Mouse (Mus musculus) spleen, postnatal 4 days (tissue): Measurements from ENCODE around the gene Arid1b.

Source experiments
- DNase-seq, 2 experiments: peaks; one replicate each; pipeline ENCODE4 v3.0.0; 2022; ENCODE audit warnings: low spot score in 2 of 2

Arid1b gene

DNA sequence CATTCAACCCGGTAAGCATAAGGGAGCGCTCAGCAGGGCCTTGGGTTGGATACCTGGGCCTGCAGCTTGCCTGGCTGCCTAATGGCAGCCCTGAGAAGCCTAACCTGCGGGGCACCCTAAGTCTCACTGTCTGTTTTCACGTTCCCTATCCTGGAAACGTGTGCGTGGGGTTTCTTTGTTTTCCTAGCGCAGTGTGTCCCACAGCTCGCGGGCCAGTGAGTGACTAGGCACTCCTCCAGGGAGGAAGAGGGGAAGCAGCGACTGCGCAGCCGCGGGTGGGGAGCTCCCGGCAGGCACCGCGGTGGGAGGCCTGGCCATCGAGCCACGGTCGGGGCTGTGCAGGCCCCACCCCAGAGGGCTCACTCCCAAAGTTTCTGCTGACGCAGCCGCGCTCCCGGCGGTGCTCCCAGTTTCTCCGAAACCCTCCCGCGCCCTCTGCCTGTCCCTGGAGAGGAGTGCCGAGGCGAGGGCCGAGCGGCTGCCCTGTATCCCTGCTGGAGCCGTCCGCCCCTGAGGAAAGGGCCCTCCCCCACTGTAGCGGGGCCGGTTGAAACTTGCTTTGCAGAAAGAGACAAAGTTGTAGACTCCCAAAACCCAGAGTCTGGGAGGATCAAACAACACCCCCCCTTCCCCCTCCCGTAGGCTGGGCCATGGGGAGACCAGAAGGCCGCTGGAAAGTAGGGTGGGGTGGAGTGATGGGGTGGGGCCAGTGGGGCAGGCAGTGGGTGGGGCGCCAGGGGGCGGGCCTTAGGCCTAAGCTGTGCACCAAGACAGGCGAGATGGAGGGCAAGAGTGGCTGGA, 195.6 kb downstream of the Arid1b start:
- DNase-seq, result peak; percentile 94 to 97

DNA sequence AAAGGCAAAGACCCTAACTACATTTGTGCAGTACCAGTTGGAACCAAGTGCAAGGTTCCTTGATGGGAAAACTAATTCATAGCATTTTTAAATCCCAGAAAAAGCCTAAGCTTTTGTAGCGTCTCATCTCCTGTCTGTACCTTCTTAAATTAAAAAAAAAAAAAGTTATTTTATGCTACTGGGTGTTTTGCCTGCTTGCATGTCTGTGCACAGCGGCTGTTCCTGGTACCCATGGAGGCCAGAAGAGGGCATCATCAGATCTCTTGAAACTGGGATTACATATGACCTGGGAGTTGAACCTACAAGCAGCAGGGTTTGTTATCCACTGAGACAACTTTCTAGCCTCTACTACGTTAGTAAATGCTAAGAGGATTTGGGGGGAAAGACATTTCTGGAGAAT, 196.2 kb downstream of the Arid1b start:
- no peak for DNase-seq

DNA sequence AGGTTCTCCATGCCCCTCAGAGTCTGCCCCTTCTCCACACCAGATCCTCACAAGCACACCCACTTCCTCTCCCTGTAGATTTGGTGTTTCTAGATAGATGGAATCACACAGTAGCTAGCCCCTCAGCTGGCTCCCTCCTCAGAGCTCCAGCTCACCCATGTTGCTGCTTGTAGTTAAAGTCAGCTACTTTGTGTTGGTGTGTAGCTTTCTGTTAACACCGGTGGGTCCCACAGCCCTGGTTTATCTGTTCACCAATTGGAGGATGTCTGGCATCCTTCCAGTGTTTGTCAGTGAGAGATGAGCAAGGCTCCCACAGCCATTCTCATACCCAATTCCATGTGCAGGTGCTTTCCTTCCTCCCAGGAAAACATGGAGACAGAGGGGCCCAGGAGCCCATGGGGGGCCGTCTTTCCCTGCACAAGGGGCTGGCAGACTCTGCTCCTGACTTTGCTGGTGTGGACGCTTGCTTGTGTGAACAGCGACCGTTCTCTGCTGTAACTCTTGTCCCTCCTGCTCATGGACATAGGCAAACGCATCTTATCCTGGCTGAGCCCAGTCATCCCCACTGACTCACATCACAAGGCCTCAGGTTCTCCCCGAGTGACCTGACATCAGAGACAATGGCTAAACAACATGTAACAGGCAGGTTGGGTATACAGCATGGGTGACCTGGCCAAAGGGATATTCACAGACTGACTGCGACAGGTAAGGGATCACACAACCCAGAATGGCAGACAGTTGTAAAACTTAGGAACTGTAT, 200.2 kb downstream of the Arid1b start:
- DNase-seq, result no peak

DNA sequence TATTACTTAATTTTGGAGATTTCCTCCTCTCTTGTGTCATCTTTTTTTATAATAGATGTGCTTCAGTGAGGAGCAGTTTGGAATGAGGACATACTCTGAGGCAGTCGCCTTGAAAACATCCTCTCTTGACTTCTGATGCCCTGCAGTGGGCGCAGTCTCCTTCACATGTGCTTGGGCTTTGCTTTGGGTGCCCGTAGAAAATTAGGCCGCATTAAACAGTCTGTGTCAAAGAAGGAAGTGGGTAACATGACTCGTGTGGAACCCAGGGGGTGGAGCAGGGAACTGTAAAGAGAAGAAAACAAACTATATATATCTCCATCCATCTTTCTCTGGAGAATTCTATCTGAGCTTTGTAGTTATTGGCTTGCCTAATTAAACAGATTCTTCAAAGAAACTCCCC, 201.3 kb downstream of the Arid1b start:
- peak; percentile 40 to 72 for DNase-seq

DNA sequence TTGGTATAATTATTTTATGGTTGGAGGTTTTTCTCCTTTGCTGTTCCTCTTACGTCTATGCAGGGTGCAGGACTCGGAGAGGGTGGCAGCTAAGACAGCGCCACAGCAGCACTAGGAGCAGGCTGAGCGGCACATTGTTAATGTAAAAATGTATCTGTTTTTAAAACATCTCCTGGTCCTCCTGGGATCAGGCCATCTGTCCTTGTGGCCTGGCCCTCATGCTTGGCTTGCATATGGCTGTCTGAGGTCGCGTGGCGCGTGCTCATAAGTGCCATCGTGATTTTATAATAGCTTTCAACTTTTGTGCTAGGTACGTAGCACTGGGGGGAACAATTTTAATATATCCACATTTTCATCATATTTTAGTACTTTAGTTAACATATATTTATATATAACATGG, 201.9 kb downstream of the Arid1b start:
- DNase-seq, result no peak

DNA sequence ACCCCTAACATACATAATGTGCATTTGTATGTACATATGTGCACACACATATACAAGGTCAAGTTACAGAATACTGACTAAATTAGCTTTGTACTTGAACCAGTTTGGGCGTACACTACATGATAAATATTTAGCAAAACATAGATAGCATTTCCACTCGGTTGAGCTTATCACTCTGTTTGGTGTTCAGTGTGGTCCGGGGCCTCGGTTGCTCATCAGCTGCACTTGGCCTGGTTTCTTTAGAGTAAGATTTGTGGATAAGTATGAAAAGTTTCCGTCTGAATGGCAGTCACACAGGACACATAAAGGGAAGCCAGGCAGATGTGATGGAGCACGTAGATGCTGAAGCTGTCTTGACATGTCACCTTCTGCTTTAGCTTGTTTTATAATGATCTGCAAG, 202.4 kb downstream of the Arid1b start:
- no peak for DNase-seq

DNA sequence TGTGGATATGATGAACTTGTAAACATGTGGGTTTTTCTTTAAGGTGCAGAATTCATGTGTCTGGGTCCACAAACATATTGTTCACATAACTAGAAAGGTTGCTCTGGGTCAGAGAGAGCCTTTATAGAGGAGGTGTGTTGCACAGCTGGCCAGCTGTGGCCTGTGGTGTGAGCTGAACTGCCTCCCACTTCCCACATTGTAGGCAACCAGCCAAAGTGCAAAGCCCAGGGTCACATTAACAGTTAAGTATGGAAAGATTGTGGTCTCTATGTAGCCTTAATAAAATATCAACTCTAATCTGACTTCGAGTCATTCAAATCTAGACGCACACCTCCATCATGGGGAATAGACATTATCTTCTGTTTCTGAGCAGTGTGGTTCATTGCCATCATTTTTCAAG, 203.0 kb downstream of the Arid1b start:
- DNase-seq, result no peak

DNA sequence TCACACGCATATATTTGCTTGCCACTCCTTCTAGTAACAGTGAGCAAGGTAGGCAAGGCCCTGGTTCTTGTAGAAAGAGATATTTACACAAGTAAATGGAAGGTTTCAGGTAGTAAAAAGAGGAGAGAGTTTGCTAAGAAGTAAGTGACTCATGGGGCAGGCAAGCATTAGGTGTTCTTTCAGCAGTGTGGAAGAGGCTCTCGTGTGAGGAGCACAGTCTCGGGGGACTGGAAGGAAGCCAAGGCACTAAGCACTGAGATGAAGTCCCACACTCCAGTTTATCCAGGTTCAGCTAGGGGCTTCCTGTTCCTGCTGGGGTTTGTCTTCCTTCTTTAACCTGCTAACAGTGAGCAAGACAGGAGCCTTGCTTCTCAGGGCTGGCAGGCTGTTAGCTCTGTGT, 203.6 kb downstream of the Arid1b start:
- DNase-seq, result no peak

DNA sequence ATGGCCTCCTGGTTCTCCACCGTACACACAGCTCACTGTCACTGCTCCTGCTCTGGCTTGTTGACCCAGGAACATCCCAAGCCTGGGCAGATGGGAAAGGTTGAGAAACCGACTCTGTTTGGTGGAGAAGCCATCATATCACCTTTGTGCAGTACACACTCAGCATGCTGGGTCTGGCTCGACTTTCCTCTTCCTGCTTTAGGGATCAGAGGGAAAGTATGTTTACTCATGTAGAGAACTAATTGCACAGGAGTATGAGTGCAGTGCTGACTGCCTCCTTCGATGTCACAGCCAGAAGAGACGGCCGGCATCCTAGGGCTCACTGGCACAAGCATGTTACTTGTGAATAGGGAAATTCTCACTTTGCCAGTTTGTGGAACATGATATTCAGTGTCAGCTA, 204.1 kb downstream of the Arid1b start:
- DNase-seq, result no peak

DNA sequence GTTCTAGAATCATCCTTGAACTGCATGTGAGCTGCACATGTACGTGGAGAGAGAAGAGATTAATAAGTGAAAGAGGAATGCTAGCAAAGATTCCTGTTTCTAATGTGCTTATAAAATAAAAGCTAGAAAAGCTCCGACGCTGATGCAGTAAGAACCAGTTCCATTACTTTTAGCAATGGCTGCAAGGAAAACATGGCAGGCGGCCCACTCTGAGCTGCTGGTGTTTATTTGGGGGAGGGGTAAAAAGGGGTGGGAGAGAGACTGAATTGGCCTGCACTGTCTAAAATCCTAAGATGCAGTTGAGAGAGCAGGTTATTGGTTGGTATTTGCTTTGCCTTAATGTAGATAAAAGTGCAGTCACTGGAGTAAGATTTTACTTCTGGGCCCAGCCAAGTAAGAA, 204.7 kb downstream of the Arid1b start:
- DNase-seq, result no peak

DNA sequence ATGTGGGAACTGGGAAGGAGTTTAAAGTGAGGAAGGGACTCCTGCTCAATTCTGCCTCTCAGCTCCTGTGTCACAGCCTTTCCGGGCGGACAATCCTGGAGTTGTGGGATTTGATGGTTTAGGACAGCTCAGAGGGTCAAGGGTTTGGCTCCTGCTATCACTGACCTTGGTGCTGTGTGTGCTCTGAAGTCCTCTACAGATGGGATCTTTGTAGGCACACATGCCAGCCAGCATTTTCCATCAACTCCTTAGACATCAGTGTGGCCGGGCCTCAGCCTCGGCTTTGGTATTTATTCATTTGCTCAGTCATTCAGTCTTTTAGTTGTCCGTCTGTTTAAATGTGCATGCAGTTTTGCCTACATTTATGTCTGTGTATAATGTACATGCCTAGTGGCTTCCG, 206.5 kb downstream of the Arid1b start:
- no peak for DNase-seq

DNA sequence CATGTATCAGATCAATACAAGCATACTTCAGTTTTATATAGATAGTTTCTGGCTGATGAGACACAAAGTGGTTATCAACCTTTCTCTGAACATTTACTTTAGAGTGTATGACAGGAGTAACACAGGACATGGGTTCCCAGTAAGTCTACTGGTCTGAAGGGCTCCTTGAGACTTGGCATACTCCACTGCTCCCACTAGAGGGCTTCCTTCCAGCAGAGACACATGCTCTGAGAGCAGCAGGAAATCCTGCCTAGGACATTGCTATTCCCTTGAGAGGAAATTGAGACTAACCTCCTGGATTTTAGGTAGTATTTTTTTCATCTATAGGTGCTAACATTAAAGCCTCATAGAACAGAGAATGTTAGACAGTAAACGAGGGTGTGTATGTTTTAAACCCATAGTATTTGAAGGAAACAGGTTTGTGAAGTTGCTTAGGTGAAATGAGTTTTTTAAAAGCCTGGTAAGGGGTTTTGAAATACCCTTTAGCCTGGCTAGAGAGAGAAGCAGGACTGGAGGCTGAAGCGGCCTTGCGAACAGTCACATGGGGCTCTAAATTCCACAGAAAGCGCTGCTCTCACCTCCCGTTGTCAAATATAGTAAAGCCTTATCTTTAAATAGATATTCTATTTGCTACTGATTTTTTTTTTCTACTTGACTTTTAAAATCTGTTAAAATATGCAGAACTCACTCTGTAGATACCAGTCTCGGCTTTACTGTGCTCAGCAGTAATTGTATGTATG, 207.9 kb downstream of the Arid1b start:
- no peak for DNase-seq

DNA sequence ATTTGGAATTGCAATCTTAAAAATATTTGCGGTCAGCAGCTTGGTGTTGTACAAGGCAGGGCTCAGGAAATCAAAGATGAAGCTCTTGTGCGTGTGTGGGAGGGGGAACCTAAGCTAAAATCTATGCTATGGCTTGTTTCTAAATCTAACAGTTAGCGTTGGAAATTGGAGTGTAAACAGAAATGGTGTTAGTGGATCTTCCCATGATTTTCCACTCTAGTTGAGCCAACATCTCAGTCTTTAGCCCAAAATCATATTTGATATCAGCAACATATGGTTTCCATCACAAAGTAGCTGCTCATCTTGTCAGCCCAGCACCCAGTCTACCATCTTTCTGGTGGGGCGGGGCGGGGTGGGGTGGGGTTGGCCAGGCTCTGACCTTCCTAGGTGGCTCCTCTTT, 208.6 kb downstream of the Arid1b start:
- no peak for DNase-seq

DNA sequence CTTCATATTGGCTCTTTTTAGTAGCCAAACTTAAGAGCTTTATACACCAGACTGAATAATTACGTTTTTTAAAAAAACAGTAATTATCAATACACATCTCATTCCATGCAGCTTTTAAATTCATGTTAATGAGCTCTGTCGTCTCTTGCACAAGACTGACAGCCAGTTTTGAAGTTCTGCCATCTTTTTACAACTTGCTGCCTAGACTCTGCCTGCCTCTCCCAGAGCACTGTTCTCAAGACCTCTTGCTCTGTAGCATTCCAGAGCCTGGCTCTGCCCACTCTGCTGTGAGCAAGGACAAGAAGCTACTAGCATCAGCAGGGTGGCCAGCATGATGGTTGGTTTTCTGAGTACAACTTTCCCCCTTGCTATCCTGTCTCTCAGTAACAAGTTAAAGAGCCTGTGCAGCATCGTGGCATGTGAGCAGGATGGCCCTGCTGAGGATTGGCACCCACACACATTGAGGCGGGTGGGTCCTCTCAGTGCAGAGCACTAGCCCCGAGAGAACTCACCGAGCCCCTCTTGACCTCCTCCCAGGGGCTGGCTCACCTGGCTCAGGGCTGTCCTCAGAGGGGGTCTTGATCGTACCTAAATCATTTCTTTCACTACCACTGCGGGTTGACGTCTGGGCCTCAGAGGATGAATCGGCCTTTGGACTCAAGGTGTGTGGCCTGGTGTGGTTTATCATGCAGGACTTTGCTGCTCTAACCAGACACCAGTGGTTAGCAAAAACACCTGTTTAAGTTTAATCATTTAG, 209.4 kb downstream of the Arid1b start:
- DNase-seq, result no peak

DNA sequence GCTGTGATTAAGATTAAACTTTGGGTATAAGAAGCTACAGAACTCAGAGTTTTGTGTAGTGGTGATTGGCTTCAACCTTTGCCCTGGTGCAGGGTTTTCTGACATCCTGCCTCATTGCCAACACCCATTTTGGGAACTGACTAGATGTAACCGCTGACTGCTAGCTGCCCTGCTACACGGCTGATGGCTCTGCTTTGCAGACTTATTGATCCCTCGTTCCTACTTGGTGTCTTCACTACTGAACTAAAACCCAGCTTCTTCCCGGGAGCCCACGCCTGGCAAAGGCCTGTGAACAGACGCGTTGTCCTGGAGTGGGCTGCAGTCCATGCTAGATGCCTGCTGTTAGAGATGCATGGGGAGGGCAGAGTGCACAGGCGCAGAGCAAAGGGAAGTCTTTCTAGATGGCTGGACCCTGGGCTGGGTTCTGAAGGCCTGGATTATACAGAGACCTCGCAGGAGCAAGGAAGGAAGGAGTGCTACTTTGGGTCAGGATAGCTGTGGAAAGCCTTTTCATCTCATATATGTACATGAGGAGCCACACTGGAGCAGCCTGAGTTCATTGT, 210.1 kb downstream of the Arid1b start:
- DNase-seq, result no peak

DNA sequence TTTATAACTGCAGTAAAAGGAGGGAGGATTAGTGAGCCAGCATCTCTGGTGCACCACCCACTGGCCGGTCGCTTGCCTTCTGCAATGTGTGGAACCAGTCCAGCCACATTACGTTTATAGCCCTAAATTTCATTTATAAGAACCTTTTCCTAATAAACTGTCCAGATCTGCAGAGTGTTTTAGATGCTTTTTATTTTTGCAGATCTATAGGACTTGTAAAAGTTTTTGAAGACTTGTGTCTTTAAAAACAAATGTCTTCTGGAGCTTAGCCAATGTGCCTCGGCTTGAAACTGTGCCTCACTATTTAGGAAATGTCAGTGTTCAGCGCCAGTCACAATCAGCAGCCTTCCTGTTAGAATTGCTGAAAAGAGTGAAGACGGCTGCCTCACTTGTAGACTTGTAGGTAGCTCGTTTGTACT, 211.0 kb downstream of the Arid1b start:
- no peak for DNase-seq

DNA sequence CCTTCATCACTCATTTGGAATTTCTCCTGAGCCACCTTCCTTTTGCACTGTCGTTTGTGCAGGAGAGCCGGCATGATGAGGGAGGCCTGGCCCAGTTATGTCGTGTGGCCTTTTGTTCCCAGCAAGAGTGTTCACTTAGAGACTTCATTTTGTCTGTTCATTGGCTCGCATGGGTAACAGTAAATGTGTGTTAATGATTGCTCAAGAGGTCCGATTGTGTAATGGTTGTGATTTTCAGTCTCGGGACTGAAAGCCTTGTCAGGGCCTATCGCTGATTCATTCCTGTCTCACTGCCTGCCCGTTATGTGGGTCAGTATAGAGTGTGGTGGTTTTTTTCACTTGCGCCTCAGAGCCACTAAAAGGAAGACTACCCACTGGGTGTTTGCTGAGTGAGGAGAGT, 212.6 kb downstream of the Arid1b start:
- DNase-seq, result no peak

DNA sequence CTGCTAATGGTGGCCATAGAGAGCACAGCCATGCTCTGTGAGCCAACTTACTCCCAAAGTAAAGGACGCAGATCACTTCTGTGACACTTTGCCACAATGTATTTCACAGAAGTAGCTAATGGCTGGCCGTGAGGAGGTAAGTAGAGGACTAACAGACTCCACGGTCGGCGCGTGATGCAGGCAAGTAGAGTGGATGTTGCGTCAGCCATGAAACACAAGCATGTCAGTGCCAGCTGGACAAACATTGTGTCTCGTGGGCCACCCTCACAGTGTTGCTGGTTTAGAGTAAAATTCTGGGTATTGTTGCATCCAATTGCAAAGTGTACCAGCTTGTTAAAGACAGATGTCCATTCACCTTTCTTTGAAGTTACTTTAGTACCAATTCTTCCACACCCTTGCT, 213.7 kb downstream of the Arid1b start:
- no peak for DNase-seq

DNA sequence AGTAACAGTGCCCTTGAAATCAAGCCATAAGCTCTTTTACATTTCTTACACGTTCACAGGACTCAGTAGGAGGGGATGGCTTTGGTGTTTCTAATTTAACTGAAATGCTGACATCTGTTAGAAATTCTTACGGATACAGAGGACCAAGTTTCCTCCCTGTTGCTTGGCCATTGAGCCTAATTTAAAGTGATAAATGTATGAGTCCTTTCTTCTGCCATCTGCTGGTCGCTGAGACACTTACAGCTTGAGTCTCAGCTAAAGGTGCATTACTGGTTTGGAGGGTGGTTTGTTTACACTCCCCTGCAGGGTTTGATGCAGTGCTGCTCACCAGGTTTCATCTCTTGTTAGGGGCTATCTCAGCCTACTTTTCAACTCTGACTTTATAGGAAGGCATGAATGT, 214.2 kb downstream of the Arid1b start:
- DNase-seq, result no peak

DNA sequence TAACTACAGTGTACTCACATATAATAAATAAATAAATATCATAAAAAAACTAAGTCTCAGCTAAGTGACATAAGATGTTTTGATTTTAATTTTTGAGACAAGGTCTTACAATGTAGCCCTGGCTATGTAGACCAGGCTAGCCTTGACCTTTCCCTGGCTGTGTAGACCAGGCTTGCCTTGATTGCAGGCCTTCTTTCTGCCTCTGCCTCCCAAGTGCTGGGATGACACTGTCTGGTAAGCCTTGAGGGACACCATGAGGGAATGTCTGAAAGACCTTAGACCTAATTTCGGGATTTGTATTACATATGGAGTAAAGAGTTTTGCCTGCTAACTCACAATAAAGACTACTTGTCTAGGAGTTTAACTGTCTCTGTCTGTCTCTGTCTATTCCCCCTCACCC, 214.9 kb downstream of the Arid1b start:
- no peak for DNase-seq

DNA sequence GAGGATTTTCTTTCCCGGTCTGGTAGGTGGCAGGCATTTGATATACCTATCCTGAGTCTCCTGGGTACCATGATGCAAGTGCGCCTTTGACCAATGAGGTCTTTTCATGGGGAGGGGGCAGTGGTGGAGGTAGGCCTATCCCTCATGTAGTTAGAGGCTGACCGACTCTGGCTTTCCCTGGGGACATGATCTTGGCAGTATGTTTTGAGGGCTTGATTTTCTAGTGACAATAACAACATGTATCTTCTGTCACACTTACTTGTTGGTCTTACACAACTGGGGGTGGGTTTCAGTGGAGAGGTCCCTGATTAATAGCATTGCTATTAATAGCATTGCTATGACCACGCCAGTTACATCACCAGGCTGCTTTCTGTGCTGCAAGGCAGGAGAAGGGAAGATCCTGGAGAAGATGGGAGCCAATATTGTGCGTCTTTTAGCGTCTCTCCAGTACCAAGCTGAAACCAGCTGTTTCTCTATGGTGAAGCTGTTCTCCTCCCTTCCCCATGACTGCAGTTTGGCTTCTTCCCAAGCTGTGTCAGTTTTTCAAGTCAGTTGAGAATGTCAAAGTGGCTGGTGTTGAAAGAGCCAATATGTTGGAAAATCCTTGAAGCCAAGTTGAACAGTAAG, 216.1 kb downstream of the Arid1b start:
- DNase-seq, result no peak
